Mouse (Mus musculus): ENCODE data around the gene Pabpc1l. TPM values are rescaled to one million over a fixed set of nuclear protein-coding genes. Genes with fewer than 3 reads are reported as not detected.

Pabpc1l gene
- polyA plus RNA-seq, 1 experiment, result 0.60 TPM

- Histone ChIP-seq H3K27me3 (ENCODE audit: control insufficient read depth, insufficient read depth, insufficient read length) (no peaks in the 10 kb centered on the region), H3K79me2 (ENCODE audit: control insufficient read depth, insufficient read depth) (peaks cover 52% of the 10 kb centered on the region), H3K4me3 (ENCODE audit: insufficient read depth, poor library complexity, severe bottlenecking) (peak overlapping the region; percentile 84), H3K36me3 (ENCODE audit: control insufficient read depth, insufficient read depth) (peaks cover 22% of the 10 kb centered on the region), H3ac (ENCODE audit: control insufficient read depth, insufficient read length, low read depth) (peak overlapping the region; percentile 96), H3K79me3 (ENCODE audit: low read depth) (peaks cover 49% of the 10 kb centered on the region)
- TF ChIP-seq MYOD1 (IDR thresholded peaks at IDR 0.05; ENCODE audit: control insufficient read depth, insufficient read length, low read depth) (no peak), CTCF (IDR thresholded peaks at IDR 0.05; ENCODE audit: control insufficient read depth, insufficient read depth, insufficient read length) (no peak), CEBPB (IDR thresholded peaks at IDR 0.05; ENCODE audit: low read depth) (peak; percentile 32), USF1 (IDR thresholded peaks at IDR 0.05; ENCODE audit: low read depth) (peak; percentile 79), MYOG (IDR thresholded peaks at IDR 0.05; ENCODE audit: control insufficient read depth, extremely low read depth, insufficient read length) (no peak), MAX (IDR thresholded peaks at IDR 0.05) (peak; percentile 15), FOSL1 (IDR thresholded peaks at IDR 0.05; ENCODE audit: insufficient read depth, low read length, poor library complexity, severe bottlenecking) (no peak)
These were observed 30.0 kb upstream of the Pabpc1l start for GRCm38 (mm10) chr2:163994977-163995862.

GRCm38 (mm10) chr2:163996275-163996674, 29.0 kb upstream of the Pabpc1l start:
- Histone ChIP-seq H3K4me3 (ENCODE audit: insufficient read depth, poor library complexity, severe bottlenecking) (peak overlapping the region; percentile 84), H3ac (ENCODE audit: control insufficient read depth, insufficient read length, low read depth) (peak overlapping the region; percentile 72), H3K36me3 (ENCODE audit: control insufficient read depth, insufficient read depth) (peaks cover 27% of the 10 kb centered on the region), H3K27me3 (ENCODE audit: control insufficient read depth, insufficient read depth, insufficient read length) (no peaks in the 10 kb centered on the region), H3K79me3 (ENCODE audit: low read depth) (peaks cover 59% of the 10 kb centered on the region), H3K79me2 (ENCODE audit: control insufficient read depth, insufficient read depth) (peaks cover 62% of the 10 kb centered on the region)
- TF ChIP-seq CEBPB (IDR thresholded peaks at IDR 0.05; ENCODE audit: low read depth) (no peak), CTCF (IDR thresholded peaks at IDR 0.05; ENCODE audit: control insufficient read depth, insufficient read depth, insufficient read length) (no peak), USF1 (IDR thresholded peaks at IDR 0.05; ENCODE audit: low read depth) (no peak), MAX (IDR thresholded peaks at IDR 0.05) (no peak), MYOD1 (IDR thresholded peaks at IDR 0.05; ENCODE audit: control insufficient read depth, insufficient read length, low read depth) (no peak), FOSL1 (IDR thresholded peaks at IDR 0.05; ENCODE audit: insufficient read depth, low read length, poor library complexity, severe bottlenecking) (no peak), MYOG (IDR thresholded peaks at IDR 0.05; ENCODE audit: control insufficient read depth, extremely low read depth, insufficient read length) (no peak)

GRCm38 (mm10) chr2:163996899-163997298, 28.4 kb upstream of the Pabpc1l start:
- Histone ChIP-seq H3K27me3 (ENCODE audit: control insufficient read depth, insufficient read depth, insufficient read length) (no peaks in the 10 kb centered on the region), H3K36me3 (ENCODE audit: control insufficient read depth, insufficient read depth) (peaks cover 30% of the 10 kb centered on the region), H3ac (ENCODE audit: control insufficient read depth, insufficient read length, low read depth) (peak overlapping the region; percentile 6), H3K79me2 (ENCODE audit: control insufficient read depth, insufficient read depth) (peaks cover 68% of the 10 kb centered on the region), H3K79me3 (ENCODE audit: low read depth) (peaks cover 65% of the 10 kb centered on the region), H3K4me3 (ENCODE audit: insufficient read depth, poor library complexity, severe bottlenecking) (no peak overlapping the region)
- TF ChIP-seq MAX (IDR thresholded peaks at IDR 0.05) (no peak), CTCF (IDR thresholded peaks at IDR 0.05; ENCODE audit: control insufficient read depth, insufficient read depth, insufficient read length) (no peak), MYOG (IDR thresholded peaks at IDR 0.05; ENCODE audit: control insufficient read depth, extremely low read depth, insufficient read length) (no peak), MYOD1 (IDR thresholded peaks at IDR 0.05; ENCODE audit: control insufficient read depth, insufficient read length, low read depth) (no peak), FOSL1 (IDR thresholded peaks at IDR 0.05; ENCODE audit: insufficient read depth, low read length, poor library complexity, severe bottlenecking) (no peak), USF1 (IDR thresholded peaks at IDR 0.05; ENCODE audit: low read depth) (no peak), CEBPB (IDR thresholded peaks at IDR 0.05; ENCODE audit: low read depth) (no peak)

DNA sequence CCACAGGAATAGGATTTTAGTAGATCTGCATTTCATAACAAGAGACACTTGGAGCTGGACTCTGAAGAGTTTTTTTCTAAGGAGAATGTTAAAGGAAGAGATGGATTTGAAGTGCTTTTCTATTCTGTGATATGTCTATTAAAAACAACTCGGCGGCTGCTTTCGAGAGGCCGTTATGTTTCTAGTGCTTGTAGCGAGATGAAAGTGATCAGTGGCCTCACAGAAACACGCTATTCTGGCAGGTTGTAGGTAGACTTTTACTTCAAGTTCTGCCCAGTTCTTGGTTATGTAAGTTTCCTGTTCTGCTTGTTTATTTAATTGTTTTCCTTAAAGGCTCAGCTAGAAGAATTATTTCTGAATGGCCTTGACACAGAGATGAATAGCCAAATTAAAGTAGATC, 26.3 kb upstream of the Pabpc1l start:
- TF ChIP-seq MYOG (IDR thresholded peaks at IDR 0.05; ENCODE audit: control insufficient read depth, extremely low read depth, insufficient read length) (no peak), MAX (IDR thresholded peaks at IDR 0.05) (no peak), USF1 (IDR thresholded peaks at IDR 0.05; ENCODE audit: low read depth) (no peak), FOSL1 (IDR thresholded peaks at IDR 0.05; ENCODE audit: insufficient read depth, low read length, poor library complexity, severe bottlenecking) (no peak), CTCF (IDR thresholded peaks at IDR 0.05; ENCODE audit: control insufficient read depth, insufficient read depth, insufficient read length) (no peak), MYOD1 (IDR thresholded peaks at IDR 0.05; ENCODE audit: control insufficient read depth, insufficient read length, low read depth) (no peak), CEBPB (IDR thresholded peaks at IDR 0.05; ENCODE audit: low read depth) (no peak)
- Histone ChIP-seq H3K27me3 (ENCODE audit: control insufficient read depth, insufficient read depth, insufficient read length) (no peaks in the 10 kb centered on the region), H3K79me3 (ENCODE audit: low read depth) (peaks cover 86% of the 10 kb centered on the region), H3K36me3 (ENCODE audit: control insufficient read depth, insufficient read depth) (peaks cover 35% of the 10 kb centered on the region), H3ac (ENCODE audit: control insufficient read depth, insufficient read length, low read depth) (no peak overlapping the region), H3K79me2 (ENCODE audit: control insufficient read depth, insufficient read depth) (peaks cover 89% of the 10 kb centered on the region), H3K4me3 (ENCODE audit: insufficient read depth, poor library complexity, severe bottlenecking) (no peak overlapping the region)

GRCm38 (mm10) chr2:164002637-164003036, 22.6 kb upstream of the Pabpc1l start:
- H3K36me3 ChIP-seq (ENCODE audit: control insufficient read depth, insufficient read depth), result peaks cover 28% of the 10 kb centered on the region
- H3K79me3 ChIP-seq (ENCODE audit: low read depth), result peaks cover 99% of the 10 kb centered on the region
- H3K27me3 ChIP-seq (ENCODE audit: control insufficient read depth, insufficient read depth, insufficient read length), result no peaks in the 10 kb centered on the region
- H3K4me3 ChIP-seq (ENCODE audit: insufficient read depth, poor library complexity, severe bottlenecking), result no peak overlapping the region
- no peak overlapping the region for H3ac ChIP-seq (ENCODE audit: control insufficient read depth, insufficient read length, low read depth)
- H3K79me2 ChIP-seq (ENCODE audit: control insufficient read depth, insufficient read depth), result peaks cover 100% of the 10 kb centered on the region
- no peak for TF ChIP-seq CTCF (IDR thresholded peaks at IDR 0.05; ENCODE audit: control insufficient read depth, insufficient read depth, insufficient read length)
- no peak for TF ChIP-seq CEBPB (IDR thresholded peaks at IDR 0.05; ENCODE audit: low read depth)
- TF ChIP-seq USF1 (IDR thresholded peaks at IDR 0.05; ENCODE audit: low read depth), result no peak
- no peak for TF ChIP-seq MYOG (IDR thresholded peaks at IDR 0.05; ENCODE audit: control insufficient read depth, extremely low read depth, insufficient read length)
- no peak for TF ChIP-seq MYOD1 (IDR thresholded peaks at IDR 0.05; ENCODE audit: control insufficient read depth, insufficient read length, low read depth)
- no peak for TF ChIP-seq MAX (IDR thresholded peaks at IDR 0.05)
- TF ChIP-seq FOSL1 (IDR thresholded peaks at IDR 0.05; ENCODE audit: insufficient read depth, low read length, poor library complexity, severe bottlenecking), result no peak
